ENCODE assay signal across 8 mouse cellular contexts in the genomic region with DNA sequence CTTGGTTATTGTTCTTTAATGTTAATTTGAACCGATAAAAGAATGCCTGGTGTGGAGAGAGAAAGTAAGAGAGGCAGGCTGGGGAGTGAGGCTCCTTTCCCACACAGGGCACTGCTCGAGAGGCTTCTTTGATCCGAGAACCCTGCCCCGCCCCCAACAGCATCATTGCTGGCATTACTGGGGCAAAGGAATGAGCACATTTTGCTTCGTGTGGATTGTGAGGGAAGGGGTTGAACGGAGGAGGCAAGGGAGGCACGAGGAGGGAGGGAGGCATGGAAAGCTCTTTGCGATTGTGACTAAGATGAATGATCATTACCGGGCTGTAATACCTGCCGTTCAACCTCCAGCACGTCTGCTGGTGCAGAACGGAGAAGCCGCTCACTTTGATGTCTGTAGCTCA.
DNase-seq lines count a peak whose midpoint lies in the region; ATAC-seq and TF ChIP-seq lines count a peak whose summit lies in the region.

No protein-coding gene starts in this region.

- H3K27me3 ChIP-seq in kidney, embryonic 16.5 days (ENCODE audit: insufficient read depth, low read length) = peaks cover 5% of the 10 kb centered on the region; the same call in 1 of the 2 replicates
- H3K27me3 ChIP-seq in cerebellum, adult 2 months (ENCODE audit: control insufficient read depth, insufficient read depth, low read length) = no peaks in the 10 kb centered on the region
- H3K27me3 ChIP-seq in forebrain, embryonic 15.5 days = no peaks in the 10 kb centered on the region
- no peaks in the 10 kb centered on the region for H3K27me3 ChIP-seq in lung, embryonic 16.5 days (ENCODE audit: control insufficient read depth, insufficient read depth, low read depth, low read length)

- H3K9ac ChIP-seq in kidney, embryonic 16.5 days (replicated peaks; ENCODE audit: low read length) = peak overlapping the region; percentile 33; the same call in 1 of the 2 replicates
- H3K9ac ChIP-seq in forebrain, embryonic 15.5 days (replicated peaks) = peak overlapping the region; percentile 39
- H3K9ac ChIP-seq in lung, embryonic 16.5 days (ENCODE audit: low read length) = peak overlapping the region; percentile 52

- H3K4me2 ChIP-seq in kidney, embryonic 16.5 days (replicated peaks; ENCODE audit: low read depth, low read length) = peak overlapping the region; percentile 54
- peak overlapping the region; percentile 56 for H3K4me2 ChIP-seq in forebrain, embryonic 15.5 days (replicated peaks)
- peak overlapping the region; percentile 51 for H3K4me2 ChIP-seq in lung, embryonic 16.5 days (ENCODE audit: low read depth, low read length)

- H3K27ac ChIP-seq in kidney, embryonic 16.5 days (ENCODE audit: low read length) = peak overlapping the region; percentile 47; the same call in 1 of the 2 replicates
- H3K27ac ChIP-seq in cerebellum, adult 2 months (ENCODE audit: insufficient read depth, low read length) = no peak overlapping the region
- H3K27ac ChIP-seq in forebrain, embryonic 15.5 days (replicated peaks) = peak overlapping the region; percentile 54
- H3K27ac ChIP-seq in layer of hippocampus, adult 2 months = no peak overlapping the region
- H3K27ac ChIP-seq in lung, embryonic 16.5 days (ENCODE audit: low read length) = peak overlapping the region; percentile 36

- no peak for DNase-seq in kidney, adult 8-10 months
- peak; percentile 40 to 47 for DNase-seq in cerebellum, adult 2 months
- peak; percentile 7 to 38 for DNase-seq in layer of hippocampus, adult 2 months (ENCODE audit: low spot score in 2 of 2)
- DNase-seq in ovary, postnatal 14 days (ENCODE audit: low spot score) = peak; percentile 45

- H3K4me1 ChIP-seq in kidney, embryonic 16.5 days (ENCODE audit: insufficient read depth, low read length) = peaks cover 26% of the 10 kb centered on the region
- H3K4me1 ChIP-seq in cerebellum, adult 2 months (ENCODE audit: control insufficient read depth, insufficient read depth, low read length) = no peaks in the 10 kb centered on the region
- peaks cover 25% of the 10 kb centered on the region for H3K4me1 ChIP-seq in forebrain, embryonic 15.5 days
- peaks cover 25% of the 10 kb centered on the region for H3K4me1 ChIP-seq in lung, embryonic 16.5 days (replicated peaks; ENCODE audit: control insufficient read depth, insufficient read depth, low read length)

- TF ChIP-seq CTCF in cerebellum, adult 2 months (IDR thresholded peaks at IDR 0.05; ENCODE audit: borderline replicate concordance, insufficient read depth, low read depth, low read length) = no peak
- no peak for TF ChIP-seq CTCF in layer of hippocampus, adult 2 months (conservative IDR thresholded peaks at IDR 0.05)

- H3K4me3 ChIP-seq in kidney, embryonic 16.5 days (ENCODE audit: low read length) = peak overlapping the region; percentile 29
- peak overlapping the region; percentile 71 for H3K4me3 ChIP-seq in cerebellum, adult 2 months (replicated peaks; ENCODE audit: insufficient read depth, low read depth, low read length)
- H3K4me3 ChIP-seq in forebrain, embryonic 15.5 days = peak overlapping the region; percentile 35
- peak overlapping the region; percentile 47 for H3K4me3 ChIP-seq in layer of hippocampus, adult 2 months
- peak overlapping the region; percentile 29 for H3K4me3 ChIP-seq in lung, embryonic 16.5 days (ENCODE audit: low read length)

- no peaks in the 10 kb centered on the region for H3K9me3 ChIP-seq in kidney, embryonic 16.5 days (ENCODE audit: low read length)
- H3K9me3 ChIP-seq in forebrain, embryonic 15.5 days = no peaks in the 10 kb centered on the region
- no peaks in the 10 kb centered on the region for H3K9me3 ChIP-seq in lung, embryonic 16.5 days (ENCODE audit: control insufficient read depth, low read length)

- 3% methylated on average over 13 of the region's 13 CpGs for WGBS in kidney, embryonic 16.5 days
- WGBS in cerebellum, adult 2 months = 4% methylated on average over 13 of the region's 13 CpGs
- WGBS in forebrain, embryonic 15.5 days = 1% methylated on average over 13 of the region's 13 CpGs
- WGBS in lung, embryonic 16.5 days = 5% methylated on average over 13 of the region's 13 CpGs

- peak; percentile 69 for ATAC-seq in kidney, embryonic 16.5 days (ENCODE audit: low FRiP score, low TSS enrichment)
- peak; percentile 93 for ATAC-seq in forebrain, embryonic 15.5 days (replicated peaks)
- ATAC-seq in lung, embryonic 16.5 days (ENCODE audit: low read depth) = peak; percentile 67
- no peak for ATAC-seq in erythroblast, adult 5-6 weeks (replicated peaks; ENCODE audit: low FRiP score, poor library complexity, severe bottlenecking)

- H3K36me3 ChIP-seq in kidney, embryonic 16.5 days (ENCODE audit: insufficient read depth, low read length) = no peaks in the 10 kb centered on the region
- no peaks in the 10 kb centered on the region for H3K36me3 ChIP-seq in forebrain, embryonic 15.5 days
- no peaks in the 10 kb centered on the region for H3K36me3 ChIP-seq in lung, embryonic 16.5 days (ENCODE audit: control insufficient read depth, insufficient read depth, low read length)

- TF ChIP-seq POLR2A in cerebellum, adult 2 months (IDR thresholded peaks at IDR 0.05; ENCODE audit: borderline replicate concordance, insufficient read depth, low read length) = no peak

Comparison
In these comparisons a context has a peak if more than half of its experiments do, and no peak if none do; other contexts are left out.
1. H3K27ac ChIP-seq: peak in kidney, embryonic 16.5 days (single experiment), forebrain, embryonic 15.5 days (single experiment) and lung, embryonic 16.5 days (single experiment); none in cerebellum, adult 2 months (single experiment) and layer of hippocampus, adult 2 months (single experiment).
2. DNase-seq: peak in cerebellum, adult 2 months (2 of 2), layer of hippocampus, adult 2 months (2 of 2) and ovary, postnatal 14 days (single experiment); none in kidney, adult 8-10 months (0 of 2).
3. Peak in every context shown above with its lines, with median percentiles within 50 percentile points of each other: H3K4me2 ChIP-seq, H3K4me3 ChIP-seq and H3K9ac ChIP-seq.